Mouse (Mus musculus) MEL (cell line): Measurements from ENCODE around the gene Abcc4. TPM values are rescaled to one million over a fixed set of nuclear protein-coding genes. Genes with fewer than 3 reads are reported as not detected.

ENCODE experiments used
- DNase-seq: peaks from one replicate; pipeline ENCODE4 v3.0.0; 2011; ENCODE audit warnings: low read depth, low spot score
- H3K27ac ChIP-seq: 2 replicates; pipeline ENCODE4 v1.5.1; 2012; ENCODE audit warnings: low read depth, mild to moderate bottlenecking, control low read depth, low read length, moderate library complexity; ENCODE audit not compliant: control insufficient read depth
- H3K27me3 ChIP-seq, 2 experiments: fragments of 150-350 bp in 1 of 2; sonication (generic) in 1 of 2; 2 replicates each; pipeline ENCODE4 v1.6.1; 2012; ENCODE audit warnings: low read length in 2 of 2, mild to moderate bottlenecking in 2 of 2, improper control_type of control experiment in 1 of 2, moderate library complexity in 1 of 2; ENCODE audit not compliant: insufficient read depth in 2 of 2, control insufficient read depth in 1 of 2
- H3K36me3 ChIP-seq, 2 experiments: 2 replicates each; pipeline ENCODE4 v1.6.1; 2012 to 2014; ENCODE audit warnings: low read length in 2 of 2, improper control_type of control experiment in 1 of 2, inconsistent platforms in 1 of 2, mild to moderate bottlenecking in 1 of 2; ENCODE audit not compliant: insufficient read depth in 2 of 2, control insufficient read depth in 1 of 2
- H3K4me1 ChIP-seq, 2 experiments: fragments of 150-350 bp in 1 of 2; sonication (generic) in 1 of 2; 2 replicates each; pipeline ENCODE4 v1.6.1; 2012; ENCODE audit warnings: low read length in 2 of 2, improper control_type of control experiment in 1 of 2, mild to moderate bottlenecking in 1 of 2; ENCODE audit not compliant: insufficient read depth in 2 of 2, control insufficient read depth in 1 of 2
- H3K4me3 ChIP-seq, 2 experiments: fragments of 150-350 bp in 1 of 2; sonication (generic) in 1 of 2; 2 replicates each; pipeline ENCODE4 v1.5.1; 2012; ENCODE audit warnings: low read depth in 2 of 2, low read length in 2 of 2, mild to moderate bottlenecking in 2 of 2, moderate library complexity in 2 of 2, control low read depth in 1 of 2, improper control_type of control experiment in 1 of 2; ENCODE audit not compliant: control insufficient read depth in 1 of 2, insufficient read depth in 1 of 2
- H3K79me2 ChIP-seq: 2 replicates; pipeline ENCODE4 v1.6.1; 2012; ENCODE audit warnings: mild to moderate bottlenecking, low read length, moderate library complexity; ENCODE audit not compliant: control insufficient read depth, poor library complexity, insufficient read depth
- H3K9ac ChIP-seq: 2 replicates; pipeline ENCODE4 v1.6.1; 2012; ENCODE audit warnings: low read depth, mild to moderate bottlenecking, control low read depth, low read length, moderate library complexity; ENCODE audit not compliant: control insufficient read depth, poor library complexity, severe bottlenecking
- H3K9me3 ChIP-seq: fragments of 150-350 bp; sonication (generic); replicated peaks from 2 replicates; pipeline ENCODE4 v1.6.1; 2012; ENCODE audit warnings: mild to moderate bottlenecking, low read length, improper control_type of control experiment, moderate library complexity; ENCODE audit not compliant: insufficient read depth
- BHLHE40 ChIP-seq: IDR thresholded peaks from 2 replicates; pipeline ENCODE4 v1.6.1; 2012; ENCODE audit warnings: low read depth, mild to moderate bottlenecking, inconsistent platforms, low read length, improper control_type of control experiment, borderline replicate concordance
- CHD1 ChIP-seq: IDR thresholded peaks from 2 replicates; pipeline ENCODE4 v1.6.1; 2012; ENCODE audit warnings: low read depth, mild to moderate bottlenecking, inconsistent platforms, low read length, improper control_type of control experiment
- ELF1 ChIP-seq: IDR thresholded peaks from 2 replicates; pipeline ENCODE4 v1.6.1; 2014; ENCODE audit warnings: low read depth, mild to moderate bottlenecking, inconsistent platforms, low read length, improper control_type of control experiment, moderate library complexity
- EP300 ChIP-seq, 2 experiments: IDR thresholded peaks; 2 replicates each; pipeline ENCODE4 v1.6.1; 2011; ENCODE audit warnings: improper control_type of control experiment in 2 of 2, low read length in 2 of 2, low read depth in 1 of 2, mild to moderate bottlenecking in 1 of 2
- ETS1 ChIP-seq: IDR thresholded peaks from 2 replicates; pipeline ENCODE4 v1.6.1; 2012; ENCODE audit warnings: low read depth, mild to moderate bottlenecking, inconsistent platforms, low read length, improper control_type of control experiment, moderate library complexity
- GATA1 ChIP-seq: IDR thresholded peaks from 2 replicates; pipeline ENCODE4 v1.6.1; 2011; ENCODE audit warnings: low read depth, low read length, improper control_type of control experiment
- HCFC1 ChIP-seq: IDR thresholded peaks from 2 replicates; pipeline ENCODE4 v1.6.1; 2012; ENCODE audit warnings: low read depth, mild to moderate bottlenecking, inconsistent platforms, low read length, improper control_type of control experiment, moderate library complexity
- JUND ChIP-seq: IDR thresholded peaks from 2 replicates; pipeline ENCODE4 v1.6.1; 2011; ENCODE audit warnings: low read depth, mild to moderate bottlenecking, improper control_type of control experiment, low read length
- MAX ChIP-seq: IDR thresholded peaks from 2 replicates; pipeline ENCODE4 v1.6.1; 2011; ENCODE audit warnings: low read length, improper control_type of control experiment
- MXI1 ChIP-seq: IDR thresholded peaks from 2 replicates; pipeline ENCODE4 v1.6.1; 2011; ENCODE audit warnings: mild to moderate bottlenecking, low read depth, low read length, improper control_type of control experiment
- MYB ChIP-seq: IDR thresholded peaks from 2 replicates; pipeline ENCODE4 v1.6.1; 2011; ENCODE audit warnings: mild to moderate bottlenecking, low read depth, low read length, improper control_type of control experiment
- NELFE ChIP-seq: IDR thresholded peaks from 2 replicates; pipeline ENCODE4 v1.6.1; 2011; ENCODE audit warnings: low read depth, low read length, improper control_type of control experiment
- NRF1 ChIP-seq: IDR thresholded peaks from 2 replicates; pipeline ENCODE4 v1.6.1; 2014; ENCODE audit warnings: low read depth, mild to moderate bottlenecking, inconsistent platforms, low read length, improper control_type of control experiment, moderate library complexity; ENCODE audit not compliant: poor library complexity, insufficient read depth, severe bottlenecking
- RCOR1 ChIP-seq: IDR thresholded peaks from 2 replicates; pipeline ENCODE4 v1.6.1; 2012; ENCODE audit warnings: low read depth, mild to moderate bottlenecking, inconsistent platforms, low read length, improper control_type of control experiment
- SIN3A ChIP-seq: IDR thresholded peaks from 2 replicates; pipeline ENCODE4 v1.6.1; 2012; ENCODE audit warnings: low read length, improper control_type of control experiment, inconsistent platforms
- TCF12 ChIP-seq: IDR thresholded peaks from 2 replicates; pipeline ENCODE4 v1.6.1; 2014; ENCODE audit warnings: low read depth, mild to moderate bottlenecking, inconsistent platforms, low read length, improper control_type of control experiment, moderate library complexity
- USF1 ChIP-seq: IDR thresholded peaks from 2 replicates; pipeline ENCODE4 v1.6.1; 2014; ENCODE audit warnings: low read depth, mild to moderate bottlenecking, inconsistent platforms, low read length, improper control_type of control experiment, moderate library complexity
- ZMIZ1 ChIP-seq: IDR thresholded peaks from 2 replicates; pipeline ENCODE4 v1.6.1; 2012; ENCODE audit warnings: low read depth, mild to moderate bottlenecking, inconsistent platforms, low read length, improper control_type of control experiment, moderate library complexity
- polyA plus RNA-seq, 2 experiments: library from polyadenylated mRNA; stranded (reverse) in 1 of 2; unstranded in 1 of 2; fragments of >175 nt in 1 of 2; fragments of >200 nt in 1 of 2; gene quantifications; 2 replicates each; pipeline versions ENCODE4 v1.2.1 to v1.2.4; 2012; ENCODE audit warnings: low replicate concordance in 2 of 2, low read depth in 1 of 2; ENCODE audit not compliant: insufficient read length in 2 of 2, insufficient read depth in 1 of 2, missing spikeins in 1 of 2
- total RNA-seq: library from RNA; depleted of rRNA; stranded (reverse); fragments of 300-350 nt; gene quantifications from 2 replicates; pipeline ENCODE4 v1.2.3, GENCODE M21; 2012

Gene Abcc4
- total and polyA plus RNA-seq, 3 experiments, result 7.1 to 8.4 TPM; not detected in 1

DNA sequence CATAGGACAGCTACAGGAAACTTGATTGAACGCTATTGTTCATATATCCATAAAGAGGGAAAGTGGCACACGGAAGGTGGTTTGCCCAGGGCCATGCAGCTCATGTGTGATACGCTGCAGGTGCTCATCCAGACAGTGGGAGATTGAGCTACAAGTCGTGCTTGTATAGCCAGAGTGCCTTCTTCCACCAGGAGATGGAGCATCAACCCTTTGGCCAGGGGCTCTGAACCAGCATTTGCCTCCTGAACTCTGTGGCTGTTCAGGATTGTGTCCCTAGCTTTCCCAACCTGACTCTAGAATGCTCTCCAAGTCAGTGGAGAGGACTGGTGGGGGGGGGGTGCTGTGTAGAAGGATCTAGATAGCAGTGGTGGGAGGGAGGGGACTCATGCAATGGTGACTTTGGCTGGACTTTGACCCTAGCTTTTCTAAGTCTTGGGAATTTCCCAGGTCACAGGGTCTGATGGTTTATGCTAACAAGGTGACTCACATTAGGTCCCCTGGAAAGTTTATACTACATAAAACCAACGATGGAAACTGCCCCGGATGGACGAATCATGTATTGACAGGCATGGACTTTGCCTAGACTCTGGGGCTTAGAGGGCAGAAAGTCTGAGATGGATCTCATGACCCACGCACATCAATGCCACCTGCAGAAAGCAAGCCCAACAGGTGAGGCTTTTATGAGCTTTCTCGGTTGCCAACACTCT is 27.6 kb downstream of the Abcc4 start:
- TF ChIP-seq NELFE, result no peak
- no peak for TF ChIP-seq BHLHE40
- no peak for TF ChIP-seq SIN3A
- no peak for TF ChIP-seq MAX
- TF ChIP-seq TCF12, result no peak
- no peak for TF ChIP-seq ZMIZ1
- no peak for TF ChIP-seq USF1
- TF ChIP-seq MYB, result no peak
- no peak for TF ChIP-seq MXI1
- TF ChIP-seq, all 39 proteins: peak for 0
- no peaks in the 10 kb centered on the region for H3K9me3 ChIP-seq
- DNase-seq, result no peak
- peaks cover 0 to 6% of the 10 kb centered on the region in 2 experiments; a peak in 2 of 4 replicates for H3K36me3 ChIP-seq
- no peak overlapping the region for H3K4me3 ChIP-seq
- no peaks in the 10 kb centered on the region; the same call in 1 of the 2 replicates for H3K79me2 ChIP-seq
- no peak overlapping the region for H3K27ac ChIP-seq
- no peak overlapping the region for H3K9ac ChIP-seq
- H3K27me3 ChIP-seq, result no peaks in the 10 kb centered on the region
- H3K4me1 ChIP-seq, result peaks cover 3 to 14% of the 10 kb centered on the region in 2 experiments

DNA sequence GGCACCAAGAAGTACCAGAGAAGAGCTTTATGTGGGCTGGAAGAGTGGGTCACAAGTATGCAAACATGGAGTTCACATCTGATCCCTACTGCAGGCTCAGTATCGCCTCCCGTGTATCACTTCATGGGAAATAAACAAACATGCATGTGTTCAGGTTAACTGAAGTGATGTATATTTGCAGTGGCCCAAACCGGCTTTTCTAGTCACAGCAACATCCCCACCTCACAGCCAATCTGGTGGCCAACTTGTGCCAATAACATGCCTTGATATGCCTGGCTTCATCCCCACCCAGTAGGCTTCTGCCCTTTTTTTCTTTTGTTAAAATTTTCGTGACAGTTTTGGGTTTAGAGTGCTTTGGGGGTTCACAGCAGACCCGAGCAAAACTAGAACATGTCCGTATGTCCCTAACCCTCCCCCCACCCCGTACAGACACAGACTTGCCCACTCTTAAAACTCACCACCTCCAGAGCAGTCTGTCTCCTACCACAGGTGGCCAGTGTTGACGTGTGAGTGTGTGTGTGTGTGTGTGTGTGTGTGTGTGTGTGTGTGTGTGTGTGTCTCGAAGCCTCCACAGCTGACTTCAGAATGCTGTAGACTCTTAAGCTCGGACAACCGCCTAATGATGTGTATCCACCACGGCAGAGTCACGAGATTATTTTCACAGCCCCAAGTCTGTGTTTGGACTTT is 29.6 kb downstream of the Abcc4 start:
- Histone ChIP-seq H3K27ac (no peak overlapping the region), H3K36me3 (peaks cover 0 to 6% of the 10 kb centered on the region in 2 experiments; a peak in 2 of 4 replicates), H3K4me1 (peaks cover 3 to 14% of the 10 kb centered on the region in 2 experiments), H3K27me3 (no peaks in the 10 kb centered on the region)
- TF ChIP-seq NRF1, result no peak
- TF ChIP-seq, all 39 proteins: peak for 0
- no peak for DNase-seq
- Histone ChIP-seq H3K9me3 (no peaks in the 10 kb centered on the region), H3K79me2 (no peaks in the 10 kb centered on the region; the same call in 1 of the 2 replicates), H3K9ac (no peak overlapping the region), H3K4me3 (no peak overlapping the region)

DNA sequence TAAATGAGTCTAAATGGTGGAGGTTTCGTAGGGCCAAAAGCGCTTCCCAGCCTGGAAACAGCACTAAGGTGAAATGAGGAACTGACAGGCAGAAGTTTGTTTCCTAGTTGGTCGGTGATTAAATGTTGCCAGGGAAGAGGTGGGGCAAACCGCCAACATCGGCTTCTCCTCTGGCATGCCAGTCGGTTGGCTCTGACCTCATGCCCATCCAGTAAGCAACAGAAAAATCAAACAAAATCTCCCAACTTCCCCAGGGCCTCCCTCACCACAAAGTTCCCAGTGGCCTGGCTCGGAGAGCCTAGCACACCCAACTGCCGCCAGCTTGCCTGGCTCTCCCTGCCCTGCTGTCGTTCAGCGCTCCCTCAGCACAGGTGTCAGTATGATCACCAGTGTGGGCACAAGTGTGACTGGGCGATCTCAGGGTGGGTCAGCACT is 31.3 kb downstream of the Abcc4 start:
- TF ChIP-seq EP300 (IDR thresholded peaks at IDR 0.05; ENCODE audit: low read depth in 1 of 2, low read length in 2 of 2), result peak in 1 of 2 experiments; percentile 55; a peak in 2 of 4 replicates
- no peak for TF ChIP-seq ELF1
- TF ChIP-seq RCOR1, result no peak; the same call in 1 of the 2 replicates
- TF ChIP-seq ETS1, result peak; percentile 35; the same call in 1 of the 2 replicates
- no peak for TF ChIP-seq MYB
- TF ChIP-seq JUND, result no peak
- TF ChIP-seq BHLHE40, result no peak
- TF ChIP-seq HCFC1, result no peak
- no peak for TF ChIP-seq CHD1
- no peak for TF ChIP-seq MAX
- TF ChIP-seq GATA1, result no peak
- no peaks in the 10 kb centered on the region for H3K79me2 ChIP-seq
- H3K4me3 ChIP-seq, result peak overlapping the region in 1 of 2 experiments; percentile 5; a peak in 1 of 4 replicates
- peaks cover 0 to 6% of the 10 kb centered on the region in 2 experiments; a peak in 2 of 4 replicates for H3K36me3 ChIP-seq
- peak overlapping the region; percentile 27; the same call in 1 of the 2 replicates for H3K9ac ChIP-seq
- H3K9me3 ChIP-seq, result no peaks in the 10 kb centered on the region
- no peaks in the 10 kb centered on the region for H3K27me3 ChIP-seq
- peaks cover 3 to 14% of the 10 kb centered on the region in 2 experiments for H3K4me1 ChIP-seq
- DNase-seq, result peak; percentile 73
- H3K27ac ChIP-seq, result no peak overlapping the region
